Mouse (Mus musculus) CH12.LX (cell line): ENCODE measurements at regions not wholly inside any gene's neighbourhood (a gene's known extent, or its start where the extent isn't known, plus 50 kb on each side); places are given as distances from the start of the nearest gene placed in this dataset.

ENCODE experiments used
- CTCF ChIP-seq, 2 experiments: IDR thresholded peaks in 1 of 2; conservative IDR thresholded peaks in 1 of 2; 2 replicates each; pipeline ENCODE4 v1.5.1; 2011 to 2012; ENCODE audit warnings: low read depth in 2 of 2, low read length in 2 of 2, improper control_type of control experiment in 1 of 2, inconsistent platforms in 1 of 2, mild to moderate bottlenecking in 1 of 2, moderate library complexity in 1 of 2
- MAX ChIP-seq: IDR thresholded peaks from 2 replicates; pipeline ENCODE4 v1.6.1; 2011; ENCODE audit warnings: low read length, improper control_type of control experiment
- POLR2A ChIP-seq: IDR thresholded peaks from 2 replicates; pipeline ENCODE4 v1.6.1; 2011; ENCODE audit warnings: low read depth, mild to moderate bottlenecking, improper control_type of control experiment, low read length
- POLR2AphosphoS2 ChIP-seq: IDR thresholded peaks from 2 replicates; pipeline ENCODE4 v1.6.1; 2011; ENCODE audit warnings: low read depth, low read length, improper control_type of control experiment
- RAD21 ChIP-seq: IDR thresholded peaks from 2 replicates; pipeline ENCODE4 v1.6.1; 2011; ENCODE audit warnings: low read depth, mild to moderate bottlenecking, low read length, improper control_type of control experiment, moderate library complexity
- RCOR1 ChIP-seq: conservative IDR thresholded peaks from 2 replicates; pipeline ENCODE4 v1.6.1; 2012; ENCODE audit warnings: low read depth, mild to moderate bottlenecking, inconsistent platforms, low read length, improper control_type of control experiment
- UBTF ChIP-seq: IDR thresholded peaks from 2 replicates; pipeline ENCODE4 v1.6.1; 2012; ENCODE audit warnings: low read depth, mild to moderate bottlenecking, inconsistent platforms, low read length, improper control_type of control experiment, moderate library complexity
- ZC3H11A ChIP-seq: IDR thresholded peaks from 2 replicates; pipeline ENCODE4 v1.6.1; 2012; ENCODE audit warnings: low read depth, mild to moderate bottlenecking, inconsistent platforms, low read length, improper control_type of control experiment
- ZMIZ1 ChIP-seq: IDR thresholded peaks from 2 replicates; pipeline ENCODE4 v1.6.1; 2012; ENCODE audit warnings: low read depth, mild to moderate bottlenecking, inconsistent platforms, low read length, improper control_type of control experiment

DNA sequence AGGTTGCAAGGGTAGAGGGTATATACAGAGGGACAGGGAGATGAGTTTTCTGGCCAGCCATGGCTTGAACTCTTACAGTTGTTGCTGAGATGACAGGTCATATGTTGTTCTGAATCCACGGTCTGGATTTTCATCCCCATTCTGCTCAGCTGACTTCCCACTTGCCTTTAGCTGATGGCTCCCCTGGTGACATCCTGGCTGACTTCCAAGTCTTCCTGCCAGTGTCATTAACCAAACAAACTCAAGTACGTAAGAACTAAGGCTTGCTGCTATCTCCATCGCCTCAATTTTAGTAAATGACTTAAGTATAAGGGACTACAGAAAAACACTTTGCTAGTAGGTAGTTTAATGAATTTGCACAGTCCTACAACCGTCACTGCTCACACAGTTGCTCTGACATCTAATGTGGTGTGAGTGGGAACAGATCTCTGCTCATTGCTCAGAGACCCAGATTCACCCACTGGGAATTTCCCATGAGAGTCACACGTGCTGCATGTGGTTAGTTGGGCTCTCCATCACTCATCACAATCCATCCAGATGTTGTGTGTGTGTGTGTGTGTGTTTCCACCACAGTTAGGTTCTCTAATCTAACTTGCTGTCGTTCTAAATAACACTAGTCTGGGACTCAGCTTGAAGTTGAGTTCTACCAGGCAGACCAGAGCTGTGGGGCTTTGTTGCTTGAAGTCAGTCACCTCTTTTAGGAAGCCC lies 214.9 kb downstream of the Rybp start:
- TF ChIP-seq RCOR1 (peak; percentile 52; the same call in 1 of the 2 replicates), CTCF (conservative IDR thresholded peaks at IDR 0.05 in 1 of 2, IDR thresholded peaks at IDR 0.05 in 1 of 2; ENCODE audit: low read depth in 2 of 2, low read length in 2 of 2) (no peak), POLR2AphosphoS2 (no peak), ZMIZ1 (no peak), MAX (peak; percentile 79), POLR2A (no peak), ZC3H11A (no peak), UBTF (no peak), RAD21 (no peak)
